Mouse (Mus musculus) G1E-ER4 (cell line): Measurements from ENCODE around the gene Tulp1. TPM values are rescaled to one million over a fixed set of nuclear protein-coding genes. Genes with fewer than 3 reads are reported as not detected.

Source experiments
- GATA1 ChIP-seq: IDR thresholded peaks from one replicate; pipeline ENCODE4 v1.8.0; 2012; ENCODE audit warnings: low read length, inconsistent platforms
- polyA plus RNA-seq: library from polyadenylated mRNA; stranded (reverse); fragments of >175 nt; gene quantifications from 2 replicates; pipeline ENCODE4 v1.2.3, GENCODE M21; 2012

Gene Tulp1
- polyA plus RNA-seq, 1 experiment = 0.29 TPM

GRCm38 (mm10) chr17:28329503-28330231, 35.4 kb downstream of the Tulp1 start:
- TF ChIP-seq GATA1 = no peak

GRCm38 (mm10) chr17:28328946-28329345, 36.1 kb downstream of the Tulp1 start:
- no peak for TF ChIP-seq GATA1

- peak; percentile 12 for TF ChIP-seq GATA1
These were observed 36.6 kb downstream of the Tulp1 start, which contains the start of gene Rpl10a for GRCm38 (mm10) chr17:28328366-28328928. Gene Rpl10a (plus strand): TSS chr17:28328471.

GRCm38 (mm10) chr17:28327673-28328325, 37.2 kb downstream of the Tulp1 start:
- TF ChIP-seq GATA1 = no peak

GRCm38 (mm10) chr17:28326951-28327350, 38.1 kb downstream of the Tulp1 start:
- TF ChIP-seq GATA1 = no peak

- no peak for TF ChIP-seq GATA1
These were observed 39.3 kb downstream of the Tulp1 start for GRCm38 (mm10) chr17:28325751-28326150.

- no peak for TF ChIP-seq GATA1
These were observed 41.2 kb downstream of the Tulp1 start for GRCm38 (mm10) chr17:28323786-28324185.

GRCm38 (mm10) chr17:28321700-28322099, 43.3 kb downstream of the Tulp1 start:
- TF ChIP-seq GATA1 = no peak

GRCm38 (mm10) chr17:28317725-28318124, 47.3 kb downstream of the Tulp1 start:
- TF ChIP-seq GATA1 = peak; percentile 40

GRCm38 (mm10) chr17:28317091-28317490, 47.9 kb downstream of the Tulp1 start:
- no peak for TF ChIP-seq GATA1

GRCm38 (mm10) chr17:28316476-28316875, 48.5 kb downstream of the Tulp1 start:
- TF ChIP-seq GATA1 = no peak

GRCm38 (mm10) chr17:28315611-28316160, 49.3 kb downstream of the Tulp1 start:
- TF ChIP-seq GATA1 = no peak

- no peak for TF ChIP-seq GATA1
These were observed 51.2 kb downstream of the Tulp1 start for GRCm38 (mm10) chr17:28313880-28314225.

GRCm38 (mm10) chr17:28313212-28313879, 51.7 kb downstream of the Tulp1 start, which contains the start of gene Fance:
Gene Fance (plus strand): TSS chr17:28313519.
- TF ChIP-seq GATA1 = no peak
